Mouse (Mus musculus): ENCODE measurements around the gene Grm4. TPM values are rescaled to one million over a fixed set of nuclear protein-coding genes. Genes with fewer than 3 reads are reported as not detected.

Grm4 gene
- 0.68 and 0.73 TPM in 2 replicates for polyA plus RNA-seq (2016; fragmentation: Nextera tagmentation; extraction: Ambion mirVana)

DNA sequence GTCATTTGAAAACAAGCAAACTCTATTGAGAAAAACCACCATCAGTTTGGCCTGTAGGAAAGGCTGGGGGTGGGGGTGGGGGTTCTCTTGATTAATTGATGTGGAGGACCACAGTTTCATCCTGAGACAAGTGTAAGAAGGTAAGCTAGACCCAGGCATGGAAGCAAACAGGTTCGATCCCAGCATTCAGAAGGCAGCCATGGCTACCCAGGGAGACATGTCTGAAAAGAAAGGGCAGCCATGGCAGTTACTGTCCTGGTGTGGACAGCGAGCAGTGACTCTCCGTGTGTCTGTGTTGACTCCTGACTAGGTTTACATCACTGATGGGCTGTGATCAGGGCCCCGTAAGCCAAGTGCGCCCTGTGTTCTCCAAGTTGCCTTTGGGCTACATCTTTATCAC lies at the start of gene Grm4:
Gene Grm4 (minus strand): TSS at position 101 of the 400 bp plus-strand sequence.
- no peak for ATAC-seq (ENCODE audit: insufficient number of reproducible peaks, insufficient read depth, low FRiP score, low TSS enrichment)
- Histone ChIP-seq H3K9me3 (no peaks in the 10 kb centered on the region), H3K4me1 (peaks cover 3% of the 10 kb centered on the region; the same call in 1 of the 2 replicates), H3K27me3 (peaks cover 32% of the 10 kb centered on the region), H3K4me3 (no peak within 1 kb of the TSS), H3K4me2 (replicated peaks) (no peak within 1 kb of the TSS; the same call in 1 of the 2 replicates), H3K27ac (no peak within 1 kb of the TSS), H3K36me3 (no peaks in the 10 kb centered on the region), H3K9ac (no peak within 1 kb of the TSS)
- WGBS, result 83% methylated on average over 5 of the region's 5 CpGs

DNA sequence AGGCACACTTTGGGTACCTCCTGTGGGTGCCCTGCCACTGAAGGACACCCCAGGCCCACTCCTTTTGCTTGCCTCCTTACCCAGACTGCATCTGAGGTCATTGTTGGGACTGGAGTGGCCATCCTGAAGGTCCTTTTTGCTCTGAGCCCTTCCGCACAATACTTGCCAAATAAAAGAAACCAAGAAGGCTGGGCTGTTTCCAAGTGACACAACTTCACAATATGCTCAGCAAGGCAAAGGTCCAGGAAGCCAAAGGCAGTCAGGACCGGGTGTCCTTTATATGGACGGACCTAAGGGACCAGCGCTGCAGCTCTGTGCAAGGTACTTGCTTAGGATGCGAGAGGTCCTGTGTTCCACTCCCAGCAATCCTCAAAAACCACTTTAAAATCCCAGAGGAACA lies 47.0 kb upstream of the Grm4 start:
- ATAC-seq (ENCODE audit: insufficient number of reproducible peaks, insufficient read depth, low FRiP score, low TSS enrichment), result no peak
- H3K4me2 ChIP-seq (replicated peaks), result no peak overlapping the region
- no peak overlapping the region for H3K9ac ChIP-seq
- no peak overlapping the region for H3K27ac ChIP-seq
- H3K27me3 ChIP-seq, result no peaks in the 10 kb centered on the region
- 0 out of 2 replicates have a peak, but pooled peaks cover 6% of the 10 kb centered on the region for H3K36me3 ChIP-seq
- H3K4me1 ChIP-seq, result peaks cover 9% of the 10 kb centered on the region
- H3K4me3 ChIP-seq, result no peak overlapping the region
- 88% methylated on average over 5 of the region's 5 CpGs for WGBS
- H3K9me3 ChIP-seq, result no peaks in the 10 kb centered on the region

DNA sequence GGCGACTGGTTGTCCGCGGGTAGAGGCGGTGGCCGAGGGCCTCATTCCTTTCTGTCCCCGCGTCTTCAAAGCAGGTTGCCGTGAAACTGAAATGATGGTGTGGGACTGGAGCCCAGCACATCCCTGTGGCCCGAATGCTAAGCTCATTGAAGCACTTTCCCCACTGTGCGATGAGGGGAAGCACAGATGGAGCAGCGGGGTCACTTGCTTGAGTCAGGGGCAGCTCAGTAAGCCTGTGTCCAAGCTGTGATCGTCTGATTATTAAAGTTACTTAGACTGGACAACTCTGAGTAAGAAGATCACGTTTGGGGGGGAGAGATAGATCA lies 44.7 kb upstream of the Grm4 start:
- peaks cover 11% of the 10 kb centered on the region; the same call in 1 of the 2 replicates for H3K36me3 ChIP-seq
- H3K4me3 ChIP-seq, result peak overlapping the region; percentile 57
- WGBS, result under 1% methylated on average over 13 of the region's 13 CpGs
- peak overlapping the region; percentile 57 for H3K9ac ChIP-seq
- peak; percentile 19; the same call in 1 of the 2 replicates for ATAC-seq (ENCODE audit: insufficient number of reproducible peaks, insufficient read depth, low FRiP score, low TSS enrichment)
- H3K4me1 ChIP-seq, result peaks cover 16% of the 10 kb centered on the region
- H3K27me3 ChIP-seq, result no peaks in the 10 kb centered on the region
- no peak overlapping the region for H3K27ac ChIP-seq
- H3K9me3 ChIP-seq, result no peaks in the 10 kb centered on the region
- H3K4me2 ChIP-seq (replicated peaks), result peak overlapping the region; percentile 84

DNA sequence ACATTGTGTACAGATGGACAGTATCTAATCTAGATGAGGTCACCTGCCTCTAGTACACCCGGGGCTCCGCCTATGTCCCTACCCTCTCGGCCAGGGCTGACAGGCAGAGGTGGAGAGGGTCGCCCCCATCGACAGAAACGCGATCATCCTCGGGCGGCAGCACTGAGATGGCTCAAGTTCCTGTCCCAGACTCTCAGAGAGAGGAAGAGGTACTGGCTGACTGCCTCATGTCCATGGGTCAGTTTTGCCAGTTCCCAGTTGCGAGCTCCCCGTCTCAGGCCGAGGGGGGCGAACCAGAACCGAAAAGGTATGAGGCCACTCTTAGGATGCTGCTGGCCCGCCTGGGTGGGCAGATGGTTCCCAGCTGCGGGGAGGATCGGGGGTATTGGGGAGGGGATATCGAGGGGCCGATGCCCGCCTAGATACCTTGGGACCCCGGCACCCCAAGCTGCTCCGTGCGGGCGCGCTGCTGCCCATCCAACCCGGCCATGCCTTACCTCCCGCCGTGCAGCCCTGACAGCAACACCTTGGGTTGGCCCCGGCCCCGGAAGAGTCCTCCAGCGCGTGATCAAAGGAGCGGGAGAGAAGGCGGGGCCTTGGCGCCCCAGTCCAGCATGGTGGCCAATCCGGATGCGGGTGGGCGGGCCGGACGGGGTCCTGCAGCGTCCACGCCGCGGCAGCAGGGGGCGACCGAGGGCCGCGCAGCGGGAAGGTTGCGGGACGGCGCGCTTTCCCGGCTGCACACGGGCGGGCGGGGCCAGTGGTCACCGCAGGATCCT lies 44.1 kb upstream of the Grm4 start, which contains the start of gene AI413582:
Gene AI413582 (minus strand): TSS at position 594 of the 779 bp plus-strand sequence.
- peak within 1 kb of the TSS; percentile 57 for H3K4me3 ChIP-seq
- peaks cover 12% of the 10 kb centered on the region; the same call in 1 of the 2 replicates for H3K36me3 ChIP-seq
- peaks cover 17% of the 10 kb centered on the region for H3K4me1 ChIP-seq
- peak; percentile 87 for ATAC-seq (ENCODE audit: insufficient number of reproducible peaks, insufficient read depth, low FRiP score, low TSS enrichment)
- H3K4me2 ChIP-seq (replicated peaks), result peak within 1 kb of the TSS; percentile 84
- H3K27ac ChIP-seq, result no peak within 1 kb of the TSS; the same call in 1 of the 2 replicates
- H3K9me3 ChIP-seq, result no peaks in the 10 kb centered on the region
- WGBS, result under 1% methylated on average over 58 of the region's 58 CpGs
- no peaks in the 10 kb centered on the region for H3K27me3 ChIP-seq
- peak within 1 kb of the TSS; percentile 57 for H3K9ac ChIP-seq

DNA sequence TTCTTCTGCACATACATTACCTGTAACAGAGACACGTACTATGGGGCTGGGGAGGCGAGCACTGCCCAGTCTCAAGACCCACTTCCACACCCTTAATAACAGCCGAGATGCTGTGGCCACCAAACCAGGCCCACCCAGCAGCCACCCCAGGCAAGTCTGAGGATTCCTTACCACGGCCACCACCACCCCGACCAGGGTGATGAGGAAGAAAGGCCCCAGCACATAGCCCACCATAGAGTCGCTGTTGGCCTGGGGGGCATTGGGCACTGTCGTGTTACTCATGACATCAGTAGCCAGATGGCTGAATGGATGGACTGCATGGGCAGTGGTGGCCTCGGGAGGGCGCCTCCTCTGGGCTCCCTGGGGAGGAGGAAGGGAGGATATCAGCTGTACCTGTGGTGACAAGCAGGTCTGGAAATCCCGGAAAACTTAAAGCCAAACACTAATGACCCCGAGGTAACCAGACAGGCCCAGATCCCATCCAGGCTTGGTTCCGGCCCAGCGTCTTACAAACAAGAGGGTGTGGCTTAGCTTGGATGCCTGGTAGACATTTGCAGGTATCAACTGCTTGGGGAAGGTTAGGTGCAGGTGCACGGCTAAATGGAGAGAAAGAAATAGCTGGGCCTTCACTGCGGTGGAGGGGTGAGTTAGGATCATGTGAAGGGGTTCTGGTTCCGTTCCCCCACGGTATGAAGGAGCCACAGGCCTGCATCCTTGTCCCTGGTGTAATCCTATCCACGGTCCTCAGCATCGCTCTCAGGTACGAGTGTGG lies 43.4 kb upstream of the Grm4 start:
- no peaks in the 10 kb centered on the region for H3K27me3 ChIP-seq
- ATAC-seq (ENCODE audit: insufficient number of reproducible peaks, insufficient read depth, low FRiP score, low TSS enrichment), result 0 out of 2 replicates have a peak, but pooled peaks have one; percentile 0
- peak overlapping the region; percentile 57 for H3K4me3 ChIP-seq
- peak overlapping the region; percentile 57 for H3K9ac ChIP-seq
- H3K27ac ChIP-seq, result no peak overlapping the region; the same call in 1 of the 2 replicates
- peak overlapping the region; percentile 84 for H3K4me2 ChIP-seq (replicated peaks)
- H3K36me3 ChIP-seq, result peaks cover 12% of the 10 kb centered on the region; the same call in 1 of the 2 replicates
- WGBS, result 14% methylated on average over 20 of the region's 20 CpGs
- H3K4me1 ChIP-seq, result peaks cover 24% of the 10 kb centered on the region
- no peaks in the 10 kb centered on the region for H3K9me3 ChIP-seq

DNA sequence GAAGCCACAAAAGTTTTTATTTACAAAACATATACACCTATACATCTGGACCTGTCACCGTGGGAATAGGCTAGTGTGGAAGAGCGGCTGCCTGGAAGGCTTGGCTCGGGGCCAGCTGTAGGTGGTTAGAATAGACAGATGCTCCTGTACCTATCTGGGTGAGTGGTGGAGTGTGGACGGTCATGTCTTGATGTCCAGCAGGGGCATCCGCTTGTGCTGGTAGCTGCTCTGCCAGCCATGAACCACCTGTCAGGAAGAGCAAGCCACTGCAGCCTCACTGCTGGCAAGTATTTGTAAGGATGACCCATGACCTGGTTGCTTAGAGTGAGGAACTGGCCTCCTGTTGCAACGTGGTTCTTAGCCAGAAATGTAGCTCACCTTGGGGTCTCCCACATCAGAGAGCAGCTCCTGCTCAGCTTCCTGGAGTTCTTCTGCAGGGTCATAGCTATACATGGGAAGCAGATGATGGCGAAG lies 42.6 kb upstream of the Grm4 start:
- no peak overlapping the region for H3K4me3 ChIP-seq
- peaks cover 31% of the 10 kb centered on the region for H3K4me1 ChIP-seq
- no peaks in the 10 kb centered on the region for H3K27me3 ChIP-seq
- H3K4me2 ChIP-seq (replicated peaks), result no peak overlapping the region
- H3K9me3 ChIP-seq, result no peaks in the 10 kb centered on the region
- H3K9ac ChIP-seq, result no peak overlapping the region
- no peak for ATAC-seq (ENCODE audit: insufficient number of reproducible peaks, insufficient read depth, low FRiP score, low TSS enrichment)
- H3K27ac ChIP-seq, result no peak overlapping the region
- peaks cover 12% of the 10 kb centered on the region; the same call in 1 of the 2 replicates for H3K36me3 ChIP-seq
- WGBS, result 47% methylated on average over 7 of the region's 7 CpGs

DNA sequence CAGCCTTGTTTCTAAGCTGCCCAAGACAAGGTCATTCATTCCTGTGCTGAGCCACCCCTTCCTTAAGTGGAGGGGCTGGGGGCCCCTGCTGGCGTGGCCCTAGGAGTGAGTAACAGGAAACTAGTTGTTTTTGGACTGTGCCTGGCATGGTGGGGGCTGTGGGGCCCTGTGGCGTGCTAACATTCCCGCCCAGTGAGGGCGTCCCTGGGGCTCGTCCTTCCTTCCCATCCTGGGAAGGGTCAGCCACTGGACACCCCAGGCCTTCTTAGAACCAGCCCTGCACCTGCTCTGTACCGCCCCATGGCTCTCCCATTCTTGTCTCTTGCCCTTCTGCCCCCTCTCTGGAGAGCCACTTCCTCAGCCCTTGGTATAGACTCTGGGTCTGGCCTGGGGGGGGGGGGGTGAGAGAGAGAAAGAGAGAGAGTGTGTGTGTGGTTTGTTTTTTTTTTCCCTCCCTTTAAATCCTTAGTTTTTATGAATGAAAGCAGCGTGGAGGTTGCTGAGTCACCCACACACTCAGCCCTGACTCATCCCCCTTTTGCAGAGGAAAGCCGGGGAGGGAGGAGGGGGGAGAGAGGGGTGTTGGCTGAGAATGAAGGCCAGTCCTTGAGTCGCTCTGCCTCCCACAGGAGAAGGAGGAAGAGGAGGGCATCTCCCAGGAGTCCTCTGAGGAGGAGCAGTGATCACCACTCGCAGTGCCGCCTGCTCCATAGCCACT lies 40.8 kb upstream of the Grm4 start:
- Histone ChIP-seq H3K9ac (no peak overlapping the region), H3K36me3 (peaks cover 12% of the 10 kb centered on the region; the same call in 1 of the 2 replicates), H3K4me3 (no peak overlapping the region), H3K4me2 (replicated peaks) (no peak overlapping the region), H3K4me1 (peaks cover 45% of the 10 kb centered on the region), H3K27me3 (no peaks in the 10 kb centered on the region), H3K27ac (peak overlapping the region; percentile 46; the same call in 1 of the 2 replicates), H3K9me3 (no peaks in the 10 kb centered on the region)
- no peak for ATAC-seq (ENCODE audit: insufficient number of reproducible peaks, insufficient read depth, low FRiP score, low TSS enrichment)
- 62% methylated on average over 9 of the region's 11 CpGs for WGBS

DNA sequence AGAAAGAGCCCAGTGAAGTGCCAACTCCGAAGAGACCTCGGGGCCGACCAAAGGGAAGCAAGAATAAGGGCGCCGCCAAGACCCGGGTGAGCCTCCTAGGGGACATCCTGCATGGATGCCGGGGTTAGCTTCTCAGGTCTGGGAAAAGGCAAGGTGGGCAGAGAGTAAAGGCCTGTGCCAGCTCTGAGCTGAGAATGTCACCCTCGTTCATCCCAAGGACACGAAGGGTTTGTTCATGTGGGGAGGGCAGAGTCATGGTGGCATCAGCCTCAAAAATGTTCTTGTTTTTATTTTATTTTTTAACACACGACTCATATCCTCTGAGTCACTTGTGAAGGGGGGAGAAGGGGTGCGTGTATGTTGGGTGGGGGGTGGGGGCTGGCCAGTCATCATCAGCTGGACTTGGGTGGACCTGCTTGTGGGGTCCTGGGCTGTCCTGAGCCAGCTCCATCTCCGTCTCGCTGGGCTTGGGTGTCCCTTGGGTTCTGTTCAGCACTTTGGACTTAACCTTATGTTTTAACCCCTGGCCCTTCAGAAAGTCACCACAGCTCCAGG lies 39.8 kb upstream of the Grm4 start:
- Histone ChIP-seq H3K9ac (no peak overlapping the region), H3K27me3 (no peaks in the 10 kb centered on the region), H3K4me1 (peaks cover 45% of the 10 kb centered on the region), H3K4me2 (replicated peaks) (no peak overlapping the region), H3K9me3 (no peaks in the 10 kb centered on the region), H3K4me3 (no peak overlapping the region), H3K36me3 (peaks cover 12% of the 10 kb centered on the region; the same call in 1 of the 2 replicates), H3K27ac (no peak overlapping the region)
- no peak for ATAC-seq (ENCODE audit: insufficient number of reproducible peaks, insufficient read depth, low FRiP score, low TSS enrichment)
- 83% methylated on average over 13 of the region's 13 CpGs for WGBS

DNA sequence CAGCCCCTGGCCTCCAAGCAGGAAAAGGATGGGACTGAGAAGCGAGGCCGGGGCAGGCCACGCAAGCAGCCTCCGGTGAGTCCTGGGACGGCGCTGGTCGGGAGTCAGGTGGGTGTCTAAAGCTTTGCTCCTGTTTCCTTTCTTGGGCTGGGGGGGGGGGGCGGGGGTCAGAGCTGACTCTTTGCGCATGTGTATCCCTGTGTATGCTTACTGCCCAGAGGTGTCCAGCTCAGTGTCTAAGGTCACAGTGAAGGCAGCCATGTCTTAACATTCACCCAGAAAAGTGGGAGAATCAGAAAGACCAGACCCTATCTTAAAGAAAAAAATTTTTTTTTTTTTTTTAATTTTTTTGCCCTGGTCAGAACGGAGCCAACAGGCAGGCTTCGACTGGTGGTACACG lies 38.4 kb upstream of the Grm4 start:
- ATAC-seq (ENCODE audit: insufficient number of reproducible peaks, insufficient read depth, low FRiP score, low TSS enrichment), result no peak
- H3K9ac ChIP-seq, result 0 out of 2 replicates have a peak overlapping the region, but pooled peaks have one; percentile 93
- no peak overlapping the region for H3K4me3 ChIP-seq
- peak overlapping the region; percentile 81; the same call in 1 of the 2 replicates for H3K4me2 ChIP-seq (replicated peaks)
- H3K4me1 ChIP-seq, result peaks cover 39% of the 10 kb centered on the region
- no peaks in the 10 kb centered on the region for H3K9me3 ChIP-seq
- H3K27ac ChIP-seq, result no peak overlapping the region
- H3K36me3 ChIP-seq, result peaks cover 12% of the 10 kb centered on the region; the same call in 1 of the 2 replicates
- no peaks in the 10 kb centered on the region for H3K27me3 ChIP-seq
- 66% methylated on average over 11 of the region's 12 CpGs for WGBS

DNA sequence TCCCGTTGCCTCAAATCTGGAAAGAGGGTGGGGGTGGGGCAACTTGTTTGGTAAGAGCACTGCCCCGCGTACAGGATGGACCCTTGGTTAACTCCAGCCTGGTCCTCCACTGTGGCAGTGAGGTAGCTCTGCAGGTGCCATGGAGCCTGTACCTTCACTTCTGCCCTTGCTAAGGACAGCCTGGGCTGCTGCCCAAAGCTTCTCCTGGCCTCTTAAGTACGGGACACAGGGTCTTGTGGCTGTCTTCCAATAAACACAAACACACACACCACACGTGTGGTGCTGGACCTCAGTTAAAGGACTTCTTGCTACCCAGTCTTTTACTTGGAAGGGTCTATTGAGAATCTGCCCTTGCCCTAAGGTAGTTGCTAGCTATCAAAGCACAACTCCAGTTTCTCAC lies 37.6 kb upstream of the Grm4 start:
- peak overlapping the region; percentile 81 for H3K4me2 ChIP-seq (replicated peaks)
- peak overlapping the region; percentile 88 for H3K4me3 ChIP-seq
- ATAC-seq (ENCODE audit: insufficient number of reproducible peaks, insufficient read depth, low FRiP score, low TSS enrichment), result no peak
- H3K9me3 ChIP-seq, result no peaks in the 10 kb centered on the region
- WGBS, result 5% methylated on average over 5 of the region's 5 CpGs
- H3K9ac ChIP-seq, result peak overlapping the region; percentile 93; the same call in 1 of the 2 replicates
- H3K27me3 ChIP-seq, result no peaks in the 10 kb centered on the region
- no peak overlapping the region for H3K27ac ChIP-seq
- peaks cover 12% of the 10 kb centered on the region; the same call in 1 of the 2 replicates for H3K36me3 ChIP-seq
- H3K4me1 ChIP-seq, result peaks cover 41% of the 10 kb centered on the region

Measured in embryonic facial prominence, embryonic 12.5 days (tissue).